Mouse (Mus musculus) limb, embryonic 14.5 days (tissue): ENCODE data around the gene Heyl. TPM values are rescaled to one million over a fixed set of nuclear protein-coding genes. Genes with fewer than 3 reads are reported as not detected.
"Not testable (repeated sequence)": the region's sequence is repeated elsewhere in the genome, so short reads cannot be mapped to it uniquely, and the experiment has no call there.

ENCODE experiments used
- ATAC-seq: fragments of 200-750 bp; cut with Nextera tagmentation; 2 replicates; pipeline ENCODE4 v1.8.0; 2017; ENCODE audit warnings: low read depth, moderate number of reproducible peaks, moderate TSS enrichment; ENCODE audit not compliant: low FRiP score
- DNase-seq: peaks from one replicate; pipeline ENCODE4 v3.0.0-alpha.2; 2015; ENCODE audit warnings: low spot score
- H3K27ac ChIP-seq: fragments of 300-500 bp; sonication (generic); replicated peaks from 2 replicates; pipeline ENCODE4 v1.5.1; 2014; ENCODE audit warnings: low read depth, mild to moderate bottlenecking, low read length, moderate library complexity, mixed read lengths
- H3K27me3 ChIP-seq: fragments of 300-500 bp; sonication (generic); 2 replicates; pipeline ENCODE4 v1.6.1; 2014; ENCODE audit warnings: low read length, mixed read lengths; ENCODE audit not compliant: control insufficient read depth, insufficient read depth
- H3K36me3 ChIP-seq: fragments of 300-500 bp; sonication (generic); 2 replicates; pipeline ENCODE4 v1.6.1; 2014; ENCODE audit warnings: mild to moderate bottlenecking, low read length, moderate library complexity, mixed read lengths; ENCODE audit not compliant: control insufficient read depth, insufficient read depth
- H3K4me1 ChIP-seq: fragments of 300-500 bp; sonication (generic); 2 replicates; pipeline ENCODE4 v1.6.1; 2014; ENCODE audit warnings: antibody characterized with exemption, low read length, mixed read lengths; ENCODE audit not compliant: control insufficient read depth, insufficient read depth
- H3K4me2 ChIP-seq: fragments of 300-500 bp; sonication (generic); replicated peaks from 2 replicates; pipeline ENCODE4 v1.6.1; 2014; ENCODE audit warnings: low read depth, mild to moderate bottlenecking, low read length, moderate library complexity; ENCODE audit not compliant: severe bottlenecking
- H3K4me3 ChIP-seq: fragments of 300-500 bp; sonication (generic); replicated peaks from 2 replicates; pipeline ENCODE4 v1.5.1; 2014; ENCODE audit warnings: low read length
- H3K9ac ChIP-seq: fragments of 300-500 bp; sonication (generic); 2 replicates; pipeline ENCODE4 v1.6.1; 2014; ENCODE audit warnings: mild to moderate bottlenecking, low read depth, low read length, moderate library complexity; ENCODE audit not compliant: severe bottlenecking
- H3K9me3 ChIP-seq: fragments of 300-500 bp; sonication (generic); 2 replicates; pipeline ENCODE4 v1.6.1; 2016; ENCODE audit warnings: low read length; ENCODE audit not compliant: control insufficient read depth
- POLR2A ChIP-seq: fragments of 200-500 bp; IDR thresholded peaks from 2 replicates; pipeline ENCODE4 v1.8.0; 2012; ENCODE audit warnings: inconsistent platforms, mild to moderate bottlenecking, moderate library complexity, borderline replicate concordance; ENCODE audit not compliant: insufficient read depth, insufficient read length; ENCODE audit errors: extremely low read depth
- WGBS: fragments of 180-500 bp; shearing (Covaris S2); extraction: QIAGEN DNeasy Blood & Tissue Kit; methylation state at CpG from one replicate; pipeline ENCODE4 v1.1.7; 2014; 5-methylcytosine and 5-hydroxymethylcytosine counted together
- polyA plus RNA-seq, 2 experiments: library from polyadenylated mRNA; depleted of rRNA in 1 of 2; stranded (reverse) in 1 of 2; unstranded in 1 of 2; fragments of >200 nt; fragmentation: Nextera tagmentation in 1 of 2; extraction: Ambion mirVana in 1 of 2; gene quantifications; 2 replicates each; pipeline versions ENCODE4 v1.2.1 to v1.2.3; 2012 to 2014

Gene Heyl
- polyA plus RNA-seq, 2 experiments = 8.9 to 13.2 TPM

DNA sequence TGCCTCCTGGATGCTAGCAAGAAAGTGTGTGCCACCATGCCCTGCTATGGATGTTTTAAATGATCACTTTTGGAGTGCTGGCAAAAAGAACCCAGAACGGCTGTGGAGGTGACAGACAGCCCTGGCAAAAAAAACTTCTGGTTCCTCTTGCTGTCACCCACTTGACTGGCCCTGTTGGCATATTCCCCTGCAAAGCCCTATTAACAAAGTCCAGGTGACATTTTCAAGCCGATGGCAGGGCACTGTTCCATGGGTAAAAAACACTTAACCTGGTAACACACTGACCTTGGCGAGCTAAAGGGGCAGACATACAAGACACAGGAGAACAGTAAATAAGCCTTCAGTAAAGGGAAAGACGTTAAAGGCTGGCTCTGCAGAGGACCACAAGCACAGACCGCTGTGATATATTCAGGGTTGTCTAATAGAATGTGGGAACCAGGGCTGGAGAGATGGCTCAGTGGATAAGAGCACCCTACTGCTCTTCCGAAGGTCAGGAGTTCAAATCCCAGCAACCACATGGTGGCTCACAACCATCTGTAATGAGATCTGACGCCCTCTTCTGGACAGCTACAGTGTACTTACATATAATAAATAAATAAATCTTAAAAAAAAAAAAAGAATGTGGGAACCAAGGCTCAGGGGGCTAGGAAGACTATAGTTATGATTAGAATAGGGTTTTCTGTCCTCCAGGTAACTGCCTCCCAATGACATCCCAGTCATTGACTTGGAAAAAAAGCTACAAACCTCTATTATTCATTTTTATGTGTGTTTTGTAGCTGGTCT lies 60.5 kb downstream of the Heyl start:
- TF ChIP-seq POLR2A = no peak
- Histone ChIP-seq H3K9ac (no peak overlapping the region), H3K36me3 (peaks cover 94% of the 10 kb centered on the region), H3K4me2 (no peak overlapping the region), H3K9me3 (no peaks in the 10 kb centered on the region), H3K27ac (no peak overlapping the region), H3K4me3 (no peak overlapping the region), H3K4me1 (no peaks in the 10 kb centered on the region), H3K27me3 (no peaks in the 10 kb centered on the region)
- ATAC-seq = no peak
- no peak for DNase-seq
- 76% methylated on average over 7 of the region's 7 CpGs for WGBS

DNA sequence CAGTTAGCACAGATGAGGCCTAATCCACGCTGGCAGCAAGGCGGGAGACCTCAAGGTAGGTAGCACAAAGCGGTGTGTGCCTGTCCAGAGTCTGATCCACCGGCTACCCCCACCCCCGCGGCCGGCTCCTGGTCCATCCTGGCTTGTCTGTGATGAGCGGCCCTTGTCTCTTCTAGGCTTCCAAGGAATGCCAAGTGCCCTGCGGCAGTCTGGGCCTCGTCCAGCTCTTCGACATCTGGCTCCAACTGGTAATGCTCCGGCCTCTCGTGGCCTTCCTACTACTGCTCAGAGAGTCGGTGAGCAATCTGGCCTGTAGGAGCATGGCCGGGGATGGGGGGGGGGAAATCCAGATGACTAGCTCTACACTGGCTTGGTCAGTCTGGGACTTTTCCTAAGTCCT lies 61.7 kb downstream of the Heyl start:
- DNase-seq, H3K27ac ChIP-seq, H3K4me2 ChIP-seq, H3K9ac ChIP-seq, H3K27me3 ChIP-seq, H3K4me1 ChIP-seq, H3K9me3 ChIP-seq, ATAC-seq, H3K4me3 ChIP-seq: not testable (repeated sequence)
- 90% methylated on average over 15 of the region's 15 CpGs for WGBS
- peaks cover 94% of the 10 kb centered on the region for H3K36me3 ChIP-seq

DNA sequence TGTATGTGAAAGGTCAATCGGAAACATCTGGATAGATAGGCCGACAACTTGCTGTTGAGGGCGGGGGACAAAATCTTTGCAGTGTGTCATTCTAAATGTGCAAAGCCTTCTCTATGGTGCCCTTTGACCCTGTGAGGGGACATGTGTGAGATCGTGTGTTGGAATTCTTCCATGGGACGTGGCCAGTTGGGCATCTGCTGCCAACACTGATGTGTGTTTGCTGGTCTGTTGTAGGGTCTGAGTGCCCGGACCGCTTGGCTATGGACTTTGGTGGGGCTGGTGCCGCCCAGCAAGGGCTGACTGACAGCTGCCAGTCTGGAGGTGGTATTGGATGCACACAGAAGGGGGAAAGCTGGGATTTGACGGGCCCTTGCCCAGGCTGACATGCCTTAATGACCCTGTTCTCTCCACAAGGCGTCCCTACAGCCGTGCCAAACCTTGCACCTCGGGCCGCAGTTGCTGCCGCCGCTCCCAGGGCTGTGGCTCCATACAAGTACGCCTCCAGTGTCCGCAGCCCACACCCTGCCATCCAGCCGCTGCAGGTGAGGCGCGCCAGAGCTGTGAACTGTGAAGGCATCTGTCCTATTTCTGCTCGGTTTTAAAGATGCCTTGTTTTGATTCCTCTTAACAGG lies 62.3 kb downstream of the Heyl start:
- DNase-seq = no peak
- WGBS = 90% methylated on average over 21 of the region's 21 CpGs

DNA sequence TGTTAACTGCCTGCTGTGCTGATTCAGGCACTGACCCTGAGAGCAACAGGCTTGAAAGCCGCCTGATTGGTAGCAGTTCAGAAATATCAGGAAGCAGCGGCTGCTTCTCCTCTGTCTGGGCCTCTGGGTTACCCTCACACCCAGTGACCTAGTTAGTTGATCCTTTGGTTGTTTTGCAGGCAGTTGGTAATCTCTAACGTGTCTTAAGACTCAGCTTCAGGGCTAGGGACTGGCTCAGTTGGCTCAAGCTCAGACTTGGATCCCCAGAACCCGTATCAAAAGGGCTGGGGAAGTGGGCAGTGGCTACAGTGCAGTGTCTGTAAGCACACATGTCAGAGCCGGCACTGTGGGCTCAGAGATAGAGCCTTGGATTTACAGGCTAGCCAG lies 62.8 kb downstream of the Heyl start:
- WGBS = 79% methylated on average over 5 of the region's 5 CpGs
- TF ChIP-seq POLR2A = no peak
- no peaks in the 10 kb centered on the region for H3K9me3 ChIP-seq
- H3K27ac ChIP-seq = no peak overlapping the region
- H3K27me3 ChIP-seq = no peaks in the 10 kb centered on the region
- H3K4me1 ChIP-seq = no peaks in the 10 kb centered on the region
- no peak overlapping the region for H3K9ac ChIP-seq
- no peak for DNase-seq
- H3K4me2 ChIP-seq = no peak overlapping the region
- no peak for ATAC-seq
- no peak overlapping the region for H3K4me3 ChIP-seq
- H3K36me3 ChIP-seq = peaks cover 91% of the 10 kb centered on the region

More for the DNA sequence above, 62.3 kb downstream of the Heyl start:
- TF ChIP-seq POLR2A = no peak
- H3K27me3 ChIP-seq = no peaks in the 10 kb centered on the region
- H3K27ac ChIP-seq = no peak overlapping the region
- ATAC-seq = no peak
- H3K9ac ChIP-seq = no peak overlapping the region
- peaks cover 95% of the 10 kb centered on the region for H3K36me3 ChIP-seq
- no peak overlapping the region for H3K4me3 ChIP-seq
- no peaks in the 10 kb centered on the region for H3K4me1 ChIP-seq
- H3K9me3 ChIP-seq = no peaks in the 10 kb centered on the region
- H3K4me2 ChIP-seq = no peak overlapping the region

DNA sequence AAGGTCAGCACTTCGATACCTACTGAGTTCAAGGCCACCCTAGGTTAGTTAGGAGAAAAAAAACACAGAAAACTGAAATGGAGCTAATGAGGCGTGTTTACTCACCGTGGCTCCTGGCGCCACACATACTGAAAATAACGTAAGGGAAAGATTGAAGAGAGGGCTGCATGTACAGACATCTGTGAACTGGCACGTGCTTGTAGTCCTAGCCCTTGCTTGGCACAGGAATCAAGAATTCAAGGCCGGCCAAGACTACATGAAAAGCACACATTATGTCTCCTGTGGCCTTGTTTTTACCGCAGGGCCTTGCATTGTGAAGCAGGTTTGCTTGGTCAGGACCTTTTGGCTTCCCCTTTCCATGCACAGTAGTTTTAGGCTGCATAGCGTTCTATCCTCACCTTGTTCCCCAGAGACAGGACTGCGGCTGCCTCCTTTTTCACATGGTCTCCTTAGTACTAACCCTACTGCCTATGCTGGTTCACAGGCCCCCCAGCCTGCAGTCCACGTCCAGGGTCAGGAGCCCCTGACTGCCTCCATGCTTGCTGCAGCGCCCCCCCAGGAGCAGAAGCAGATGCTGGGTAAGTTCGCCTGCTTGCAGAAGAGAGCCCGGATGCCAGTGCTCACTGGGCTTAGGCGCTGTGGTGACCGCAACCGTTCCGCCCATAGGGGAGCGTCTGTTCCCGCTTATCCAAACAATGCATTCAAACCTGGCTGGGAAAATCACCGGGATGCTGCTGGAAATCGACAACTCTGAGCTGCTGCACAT lies 64.0 kb downstream of the Heyl start:
- 93% methylated on average over 21 of the region's 22 CpGs for WGBS
- Histone ChIP-seq H3K4me3 (no peak overlapping the region), H3K9ac (no peak overlapping the region), H3K4me2 (no peak overlapping the region), H3K27ac (no peak overlapping the region), H3K36me3 (peaks cover 87% of the 10 kb centered on the region), H3K27me3 (no peaks in the 10 kb centered on the region), H3K9me3 (no peaks in the 10 kb centered on the region), H3K4me1 (no peaks in the 10 kb centered on the region)
- TF ChIP-seq POLR2A = no peak
- no peak for DNase-seq
- ATAC-seq = no peak
